Mouse (Mus musculus): ENCODE data around the gene Ucn2.

- TF ChIP-seq CTCF (IDR thresholded peaks at IDR 0.05; ENCODE audit: low read depth), result no peak
- TF ChIP-seq EP300 (IDR thresholded peaks at IDR 0.05; ENCODE audit: low read depth), result no peak
These were observed 21.5 kb upstream of the Ucn2 start for GRCm38 (mm10) chr9:108964338-108964737.
